Mouse (Mus musculus) embryonic fibroblast, embryonic 13.5 days (primary cell): ENCODE results near the gene Psma1.

Experiments
- CTCF ChIP-seq: IDR thresholded peaks from 2 replicates; pipeline ENCODE4 v1.5.1; 2011; ENCODE audit warnings: mild to moderate bottlenecking, control low read depth, low read length, moderate library complexity, borderline replicate concordance; ENCODE audit not compliant: insufficient read depth
- POLR2A ChIP-seq: IDR thresholded peaks from 2 replicates; pipeline ENCODE4 v1.6.1; 2011; ENCODE audit warnings: low read depth, mild to moderate bottlenecking, control low read depth, low read length, moderate library complexity

- no peak for TF ChIP-seq POLR2A
- TF ChIP-seq CTCF, result no peak
These were observed 46.9 kb upstream of the Psma1 start for GRCm38 (mm10) chr7:114322531-114323441.
